Mouse (Mus musculus) lung, embryonic 15.5 days (tissue): ENCODE data around the gene 1300017J02Rik. TPM values are rescaled to one million over a fixed set of nuclear protein-coding genes. Genes with fewer than 3 reads are reported as not detected.

Experiments used
- ATAC-seq: fragments of 200-750 bp; cut with Nextera tagmentation; 2 replicates; pipeline ENCODE4 v1.8.0; 2017; ENCODE audit warnings: moderate number of reproducible peaks, borderline replicate concordance; ENCODE audit not compliant: low FRiP score, low TSS enrichment; ENCODE audit errors: extremely low read depth
- H3K27ac ChIP-seq: fragments of 300-500 bp; sonication (generic); 2 replicates; pipeline ENCODE4 v1.5.1; 2015; ENCODE audit warnings: moderate library complexity, mild to moderate bottlenecking, inconsistent platforms
- H3K27me3 ChIP-seq: fragments of 300-500 bp; sonication (generic); 2 replicates; pipeline ENCODE4 v1.6.1; 2015; ENCODE audit warnings: inconsistent platforms
- H3K36me3 ChIP-seq: fragments of 300-500 bp; sonication (generic); 2 replicates; pipeline ENCODE4 v1.6.1; 2015; ENCODE audit warnings: inconsistent platforms
- H3K4me1 ChIP-seq: fragments of 300-500 bp; sonication (generic); 2 replicates; pipeline ENCODE4 v1.6.1; 2015; ENCODE audit warnings: inconsistent platforms
- H3K4me2 ChIP-seq: fragments of 300-500 bp; sonication (generic); 2 replicates; pipeline ENCODE4 v1.6.1; 2015; ENCODE audit warnings: inconsistent platforms, mild to moderate bottlenecking, moderate library complexity
- H3K4me3 ChIP-seq: fragments of 300-500 bp; sonication (generic); 2 replicates; pipeline ENCODE4 v1.5.1; 2015; ENCODE audit warnings: mild to moderate bottlenecking, inconsistent platforms
- H3K9ac ChIP-seq: fragments of 300-500 bp; sonication (generic); 2 replicates; pipeline ENCODE4 v1.6.1; 2015; ENCODE audit warnings: inconsistent platforms
- H3K9me3 ChIP-seq: fragments of 300-500 bp; sonication (generic); 2 replicates; pipeline ENCODE4 v1.6.1; 2016; ENCODE audit warnings: inconsistent platforms
- WGBS: fragments of 180-500 bp; shearing (Covaris S2); methylation state at CpG from one replicate; pipeline ENCODE4 v1.1.7; 2015; 5-methylcytosine and 5-hydroxymethylcytosine counted together
- polyA plus RNA-seq: library from polyadenylated mRNA; unstranded; fragments of >200 nt; fragmentation: Nextera tagmentation; extraction: Ambion mirVana; gene quantifications from 2 replicates; pipeline ENCODE4 v1.2.1, GENCODE M21; 2015

1300017J02Rik gene
- polyA plus RNA-seq, 1 experiment from 2014 or later = 2.9 TPM

DNA sequence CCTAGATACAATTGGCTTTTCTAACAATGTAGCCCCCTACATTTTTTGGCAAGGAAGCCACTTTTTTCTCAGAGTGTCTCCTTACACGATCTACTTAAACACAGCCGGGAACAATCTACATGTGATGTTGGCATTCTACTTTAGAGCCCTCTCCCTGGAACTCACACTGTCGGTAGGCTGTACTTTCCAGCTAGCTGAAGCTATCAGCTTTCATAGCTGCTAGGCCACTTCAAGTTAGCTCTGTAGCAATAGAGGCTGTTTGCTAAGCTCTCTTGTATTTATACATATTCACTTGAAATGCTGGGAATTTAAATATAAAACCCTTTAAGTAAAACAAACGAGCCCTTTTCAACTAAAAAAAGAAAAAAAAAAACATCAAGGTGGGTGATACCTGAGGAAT, 2.6 kb downstream of the 1300017J02Rik start:
- H3K9ac ChIP-seq = no peak overlapping the region
- H3K27me3 ChIP-seq = no peaks in the 10 kb centered on the region
- 55% methylated on average over 4 of the region's 4 CpGs for WGBS
- no peak overlapping the region for H3K4me2 ChIP-seq
- peaks cover 16% of the 10 kb centered on the region for H3K4me1 ChIP-seq
- no peak overlapping the region for H3K4me3 ChIP-seq
- peak overlapping the region; percentile 72 for H3K27ac ChIP-seq
- ATAC-seq = no peak
- no peaks in the 10 kb centered on the region for H3K9me3 ChIP-seq
- H3K36me3 ChIP-seq = peaks cover 4% of the 10 kb centered on the region; the same call in 1 of the 2 replicates

DNA sequence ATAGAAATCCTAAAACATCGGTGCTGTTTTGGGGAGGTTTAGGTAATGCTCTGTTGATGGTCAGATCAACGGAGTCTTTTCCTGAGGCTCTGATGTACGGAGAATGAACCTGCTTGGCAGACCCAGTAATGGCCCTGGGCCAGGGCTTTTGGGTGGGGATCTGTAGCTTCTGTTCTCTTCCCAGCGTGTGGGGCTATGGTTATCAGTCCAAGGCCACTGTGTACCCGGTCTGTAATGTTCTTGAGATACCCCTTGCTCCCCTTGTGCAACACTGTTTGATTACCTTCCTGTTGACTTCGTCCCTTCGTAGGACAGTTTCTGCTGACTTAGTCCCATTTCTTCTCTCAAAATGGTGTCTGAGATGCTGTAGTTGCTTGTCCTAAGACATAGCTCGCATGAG, 3.8 kb downstream of the 1300017J02Rik start:
- peaks cover 7% of the 10 kb centered on the region for H3K4me1 ChIP-seq
- WGBS = 93% methylated on average over 8 of the region's 8 CpGs

DNA sequence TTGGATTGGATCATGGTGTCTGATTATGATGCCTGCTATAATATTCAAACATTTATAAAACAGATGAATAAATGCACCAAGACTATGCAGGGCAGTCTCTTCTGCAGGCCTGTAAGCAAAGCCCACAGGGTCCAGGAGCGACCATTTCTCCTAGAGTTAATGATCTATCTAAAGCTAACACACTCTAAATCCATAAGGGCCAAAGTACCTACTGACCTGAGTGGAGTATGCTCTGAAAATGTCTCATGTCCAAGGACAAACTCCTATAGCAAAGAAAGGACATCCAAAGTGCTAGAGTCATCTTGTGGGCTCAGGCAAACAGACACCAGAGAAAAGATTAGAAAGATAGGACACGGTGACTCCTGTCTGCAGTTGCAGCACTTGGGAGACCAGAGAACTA, 10.4 kb downstream of the 1300017J02Rik start:
- Histone ChIP-seq H3K9me3 (no peaks in the 10 kb centered on the region), H3K4me1 (no peaks in the 10 kb centered on the region)
- 58% methylated on average over 2 of the region's 2 CpGs for WGBS

More for the DNA sequence above, 3.8 kb downstream of the 1300017J02Rik start:
- Histone ChIP-seq H3K27me3 (no peaks in the 10 kb centered on the region), H3K36me3 (no peaks in the 10 kb centered on the region), H3K4me3 (no peak overlapping the region), H3K9ac (no peak overlapping the region), H3K27ac (no peak overlapping the region), H3K4me2 (no peak overlapping the region), H3K9me3 (no peaks in the 10 kb centered on the region)
- no peak for ATAC-seq

DNA sequence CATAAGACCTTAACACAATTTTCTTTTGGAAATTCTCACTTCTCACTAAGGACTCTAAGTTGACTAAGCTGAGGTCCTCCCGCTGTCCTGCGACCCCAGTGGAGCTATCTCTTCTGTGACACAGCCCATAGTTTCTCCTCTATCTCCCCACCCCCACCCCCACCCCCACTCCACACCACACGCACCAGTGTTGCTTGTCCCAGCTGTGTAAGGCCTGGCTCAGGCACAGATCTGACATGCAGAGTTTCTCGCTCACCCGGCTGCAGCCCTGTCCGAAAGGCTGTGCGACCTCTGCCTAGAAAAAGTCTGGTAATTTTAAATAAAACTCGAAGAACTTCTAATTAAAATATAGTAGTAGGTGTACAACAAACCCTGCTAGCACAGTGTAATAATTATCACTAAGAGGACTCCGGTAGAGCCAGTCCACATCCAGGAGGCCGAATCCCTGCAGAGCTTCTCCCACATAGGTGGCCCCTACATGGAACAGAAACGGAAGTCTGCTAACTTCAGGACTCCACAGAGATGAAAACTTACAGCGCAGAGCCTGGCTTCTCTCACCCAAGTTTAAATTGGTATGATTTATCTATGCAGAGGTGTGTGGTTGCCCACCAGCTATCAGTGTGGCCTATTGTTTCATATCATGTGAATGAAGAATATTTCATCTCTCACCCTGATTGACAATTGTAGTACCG, 16.2 kb downstream of the 1300017J02Rik start:
- no peaks in the 10 kb centered on the region for H3K27me3 ChIP-seq
- no peak overlapping the region for H3K4me2 ChIP-seq
- peaks cover 7% of the 10 kb centered on the region; the same call in 1 of the 2 replicates for H3K4me1 ChIP-seq
- ATAC-seq = no peak
- no peaks in the 10 kb centered on the region for H3K9me3 ChIP-seq
- H3K4me3 ChIP-seq = no peak overlapping the region
- H3K36me3 ChIP-seq = no peaks in the 10 kb centered on the region
- 82% methylated on average over 13 of the region's 13 CpGs for WGBS
- no peak overlapping the region for H3K27ac ChIP-seq
- H3K9ac ChIP-seq = no peak overlapping the region

More for the DNA sequence above, 10.4 kb downstream of the 1300017J02Rik start:
- Histone ChIP-seq H3K36me3 (no peaks in the 10 kb centered on the region), H3K9ac (no peak overlapping the region), H3K4me2 (no peak overlapping the region), H3K27ac (no peak overlapping the region), H3K4me3 (no peak overlapping the region), H3K27me3 (no peaks in the 10 kb centered on the region)
- no peak for ATAC-seq

DNA sequence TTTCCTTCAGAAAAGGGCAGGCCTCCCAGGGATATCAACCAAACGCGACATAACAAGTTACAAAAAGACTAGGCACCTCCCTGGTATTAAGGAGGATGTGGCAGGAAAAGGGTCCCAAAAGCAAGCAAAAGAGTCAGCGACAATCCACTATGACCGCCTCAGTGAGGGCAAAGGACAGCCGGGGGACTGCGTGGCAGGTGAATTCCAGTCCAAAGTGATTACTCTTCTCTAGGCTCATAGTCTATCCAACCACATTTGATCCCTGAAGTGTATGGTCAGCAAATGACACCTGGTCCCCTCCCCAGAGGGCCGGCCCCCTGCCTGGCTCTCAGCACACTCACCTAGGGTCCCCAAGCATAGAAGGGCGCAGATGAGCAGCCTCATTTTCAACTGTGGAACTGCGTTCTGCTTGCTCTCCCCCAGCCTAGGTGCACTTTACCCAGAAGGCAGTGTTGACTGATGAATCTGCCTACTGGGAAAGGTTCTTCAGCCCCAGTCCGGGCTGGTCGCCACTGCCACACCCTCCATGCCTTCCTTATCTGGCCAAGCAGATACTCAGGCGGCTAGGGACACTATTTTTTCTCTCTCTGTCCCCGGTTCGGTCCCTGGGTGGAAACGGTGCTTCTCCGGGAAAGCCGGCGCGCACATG, 16.9 kb downstream of the 1300017J02Rik start:
- ATAC-seq = peak; percentile 59; the same call in 1 of the 2 replicates
- Histone ChIP-seq H3K4me3 (no peak overlapping the region), H3K9ac (no peak overlapping the region), H3K27ac (no peak overlapping the region), H3K36me3 (no peaks in the 10 kb centered on the region), H3K9me3 (no peaks in the 10 kb centered on the region), H3K27me3 (no peaks in the 10 kb centered on the region), H3K4me2 (no peak overlapping the region), H3K4me1 (peaks cover 7% of the 10 kb centered on the region; the same call in 1 of the 2 replicates)
- WGBS = 74% methylated on average over 19 of the region's 19 CpGs

DNA sequence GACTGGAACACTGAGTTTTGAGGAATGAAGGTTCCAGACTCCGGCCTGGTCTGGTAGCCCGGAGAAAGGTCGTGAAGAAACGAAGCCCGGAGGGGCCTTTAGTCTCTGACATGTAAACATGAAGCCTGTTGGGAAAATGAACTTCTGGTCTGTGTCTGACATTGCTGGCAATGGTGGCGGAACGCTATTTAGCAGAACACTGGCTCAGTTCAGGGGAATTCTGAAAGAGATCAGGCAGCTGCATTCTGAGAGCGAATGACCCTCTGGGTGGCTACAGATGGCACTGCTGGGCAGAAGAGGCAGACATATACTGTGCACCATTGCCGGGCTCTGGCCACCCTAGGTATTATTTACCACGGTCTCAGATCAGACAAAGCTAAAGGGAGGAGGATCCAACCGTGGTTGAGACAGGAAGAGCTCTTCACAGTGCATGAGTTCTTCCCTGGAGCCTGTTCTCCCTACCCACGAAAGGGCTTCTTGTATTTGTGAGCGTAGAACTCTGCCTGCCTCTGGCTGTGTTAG, 17.9 kb downstream of the 1300017J02Rik start:
- Histone ChIP-seq H3K4me1 (peaks cover 7% of the 10 kb centered on the region; the same call in 1 of the 2 replicates), H3K4me3 (no peak overlapping the region), H3K9me3 (no peaks in the 10 kb centered on the region), H3K9ac (no peak overlapping the region), H3K4me2 (no peak overlapping the region), H3K27ac (no peak overlapping the region), H3K36me3 (no peaks in the 10 kb centered on the region), H3K27me3 (no peaks in the 10 kb centered on the region)
- no peak for ATAC-seq
- 60% methylated on average over 13 of the region's 13 CpGs for WGBS

DNA sequence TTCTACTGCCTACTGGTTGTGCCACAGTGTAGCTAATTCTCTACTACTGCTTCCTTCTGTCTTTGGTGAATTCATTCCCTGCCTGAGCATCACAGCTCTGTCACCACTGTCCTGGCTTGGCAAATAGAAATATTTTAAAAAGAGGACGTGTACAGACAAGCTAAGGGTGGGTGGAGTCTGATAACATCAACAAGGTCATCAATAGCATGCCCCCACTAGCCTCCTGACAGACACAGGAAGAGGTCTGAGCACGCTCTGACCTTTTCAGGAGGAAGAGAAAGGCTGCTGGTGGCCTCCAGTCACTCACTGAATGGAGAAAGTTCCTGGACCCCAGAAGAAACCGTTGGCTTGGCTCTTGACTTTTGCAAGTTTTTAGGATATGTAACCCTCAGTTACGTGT, 18.5 kb downstream of the 1300017J02Rik start:
- WGBS = 44% methylated on average over 4 of the region's 4 CpGs
- Histone ChIP-seq H3K4me3 (no peak overlapping the region), H3K4me1 (peaks cover 7% of the 10 kb centered on the region; the same call in 1 of the 2 replicates), H3K36me3 (no peaks in the 10 kb centered on the region), H3K9ac (no peak overlapping the region), H3K4me2 (no peak overlapping the region), H3K27me3 (no peaks in the 10 kb centered on the region), H3K9me3 (no peaks in the 10 kb centered on the region), H3K27ac (no peak overlapping the region)
- no peak for ATAC-seq

DNA sequence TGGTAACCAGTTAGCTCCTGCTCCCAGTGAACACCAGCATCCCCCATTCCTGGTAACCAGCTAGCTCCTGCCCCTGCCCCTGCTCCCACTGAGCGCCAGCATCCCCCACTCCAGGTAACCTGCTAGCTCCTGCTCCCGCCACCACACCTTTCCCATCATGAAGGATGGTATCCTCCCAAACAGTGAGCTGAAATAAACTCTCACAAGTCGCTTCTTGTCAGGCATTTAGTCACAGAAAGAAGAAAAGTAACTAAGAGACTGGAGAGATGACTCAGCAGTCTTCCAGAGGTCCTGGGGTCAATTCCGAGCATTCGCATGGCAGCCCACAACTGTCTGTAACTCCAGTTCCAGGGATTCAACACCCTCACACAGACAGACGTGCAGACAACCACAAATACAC, 28.0 kb downstream of the 1300017J02Rik start:
- Histone ChIP-seq H3K36me3 (no peaks in the 10 kb centered on the region), H3K4me2 (no peak overlapping the region), H3K27me3 (no peaks in the 10 kb centered on the region), H3K4me3 (no peak overlapping the region), H3K4me1 (no peaks in the 10 kb centered on the region), H3K9me3 (no peaks in the 10 kb centered on the region), H3K27ac (no peak overlapping the region), H3K9ac (no peak overlapping the region)
- no peak for ATAC-seq
- 76% methylated on average over 6 of the region's 6 CpGs for WGBS

DNA sequence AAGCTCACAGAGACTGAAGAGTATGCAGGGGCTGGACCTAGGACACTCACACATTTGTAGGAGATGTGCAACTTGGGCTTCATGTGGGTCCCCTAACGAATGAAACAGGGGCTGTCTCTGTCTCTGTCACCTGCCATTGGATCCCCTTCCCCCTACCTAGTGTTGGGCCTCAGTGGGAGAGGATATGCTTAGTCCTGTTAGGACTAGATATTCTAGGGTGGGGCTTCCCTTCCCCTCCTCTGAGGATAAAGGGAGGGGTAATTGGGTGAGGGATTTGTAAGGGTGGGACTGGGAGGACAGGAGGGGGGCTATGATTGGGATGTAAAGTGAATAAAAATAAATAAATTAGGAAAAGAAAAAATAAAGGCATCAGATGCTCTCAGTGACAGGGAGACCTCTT, 29.2 kb downstream of the 1300017J02Rik start:
- Histone ChIP-seq H3K4me3 (no peak overlapping the region), H3K4me2 (no peak overlapping the region), H3K27ac (no peak overlapping the region), H3K36me3 (no peaks in the 10 kb centered on the region), H3K4me1 (no peaks in the 10 kb centered on the region), H3K9ac (no peak overlapping the region), H3K9me3 (no peaks in the 10 kb centered on the region), H3K27me3 (no peaks in the 10 kb centered on the region)
- no peak for ATAC-seq
- WGBS = 76% methylated on average over 1 of the region's 1 CpGs

DNA sequence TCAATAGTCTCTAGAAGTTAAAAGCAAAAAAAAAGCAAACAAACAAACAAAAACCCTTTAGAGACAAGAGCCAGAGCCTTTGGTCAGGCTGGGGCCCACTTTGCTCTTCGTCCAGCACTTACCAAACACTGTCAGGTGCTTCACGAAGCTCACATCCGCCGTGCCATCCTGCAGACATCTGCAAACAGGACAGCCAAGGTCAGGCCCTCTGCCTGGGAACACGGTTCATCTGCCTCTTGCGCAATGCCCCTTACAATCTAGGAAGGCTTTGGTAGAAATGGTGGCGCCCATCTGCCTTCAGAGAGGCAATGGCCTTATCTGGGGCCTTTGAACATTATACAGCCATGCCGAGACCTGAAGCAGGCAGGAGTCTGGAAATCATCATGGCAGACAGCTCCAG, 30.1 kb downstream of the 1300017J02Rik start:
- H3K9ac ChIP-seq = no peak overlapping the region
- H3K27me3 ChIP-seq = no peaks in the 10 kb centered on the region
- no peaks in the 10 kb centered on the region for H3K4me1 ChIP-seq
- WGBS = 69% methylated on average over 8 of the region's 8 CpGs
- H3K4me2 ChIP-seq = no peak overlapping the region
- no peaks in the 10 kb centered on the region for H3K36me3 ChIP-seq
- ATAC-seq = no peak
- H3K27ac ChIP-seq = no peak overlapping the region
- H3K4me3 ChIP-seq = no peak overlapping the region
- H3K9me3 ChIP-seq = no peaks in the 10 kb centered on the region

DNA sequence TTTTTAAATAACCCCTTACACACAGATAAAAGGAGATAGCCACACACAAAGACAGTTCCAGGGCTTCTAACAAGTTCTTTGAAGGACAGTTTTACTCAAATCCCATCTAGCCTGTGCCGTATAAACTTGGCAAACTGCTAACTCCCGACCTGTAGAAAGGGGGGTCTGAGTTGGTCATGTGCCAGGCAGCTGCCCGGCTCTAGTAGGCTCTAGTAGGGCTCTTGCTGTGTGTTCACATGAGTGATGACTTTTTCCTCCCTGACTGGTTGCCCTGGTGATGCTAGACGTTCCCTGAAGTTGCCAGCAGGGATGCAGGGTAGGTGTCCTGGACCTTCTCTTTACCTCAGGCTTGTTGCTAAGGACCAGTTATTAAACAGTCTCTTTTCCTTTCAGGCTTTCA, 33.8 kb downstream of the 1300017J02Rik start:
- Histone ChIP-seq H3K27me3 (no peaks in the 10 kb centered on the region), H3K27ac (no peak overlapping the region), H3K36me3 (no peaks in the 10 kb centered on the region), H3K4me2 (no peak overlapping the region), H3K9ac (no peak overlapping the region), H3K4me3 (no peak overlapping the region), H3K9me3 (no peaks in the 10 kb centered on the region), H3K4me1 (no peaks in the 10 kb centered on the region)
- WGBS = 7% methylated on average over 4 of the region's 4 CpGs
- no peak for ATAC-seq

DNA sequence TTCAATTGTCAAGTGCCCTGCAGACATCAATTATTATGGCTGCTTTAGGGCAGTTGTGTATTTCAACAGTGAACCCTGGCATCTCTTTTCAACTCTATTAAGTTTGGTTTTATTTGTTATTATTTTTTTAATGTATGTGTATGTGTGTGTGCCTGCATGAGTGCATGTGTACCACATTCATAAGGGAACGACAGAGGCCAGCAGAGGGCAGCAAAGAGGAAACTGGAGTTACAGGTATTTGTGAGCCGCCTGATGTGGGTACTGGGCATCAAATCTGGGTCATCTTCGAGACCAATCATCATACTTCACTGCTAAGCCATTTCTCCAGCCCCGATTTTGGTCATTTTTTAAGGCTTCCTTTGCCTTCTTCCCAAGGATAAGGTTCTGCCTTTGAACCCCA, 39.1 kb downstream of the 1300017J02Rik start:
- H3K4me3 ChIP-seq = no peak overlapping the region
- ATAC-seq = no peak
- H3K4me1 ChIP-seq = no peaks in the 10 kb centered on the region

More for the DNA sequence above, 39.1 kb downstream of the 1300017J02Rik start:
- no peaks in the 10 kb centered on the region for H3K9me3 ChIP-seq
- WGBS = 81% methylated on average over 4 of the region's 4 CpGs
- H3K36me3 ChIP-seq = no peaks in the 10 kb centered on the region
- no peaks in the 10 kb centered on the region for H3K27me3 ChIP-seq
- no peak overlapping the region for H3K9ac ChIP-seq
- no peak overlapping the region for H3K4me2 ChIP-seq
- H3K27ac ChIP-seq = no peak overlapping the region
